Mouse (Mus musculus): ENCODE results near the gene Dnaja2. TPM values are rescaled to one million over a fixed set of nuclear protein-coding genes. Genes with fewer than 3 reads are reported as not detected.

The Dnaja2 gene
- polyA plus RNA-seq, 1 experiment = 199 TPM

DNA sequence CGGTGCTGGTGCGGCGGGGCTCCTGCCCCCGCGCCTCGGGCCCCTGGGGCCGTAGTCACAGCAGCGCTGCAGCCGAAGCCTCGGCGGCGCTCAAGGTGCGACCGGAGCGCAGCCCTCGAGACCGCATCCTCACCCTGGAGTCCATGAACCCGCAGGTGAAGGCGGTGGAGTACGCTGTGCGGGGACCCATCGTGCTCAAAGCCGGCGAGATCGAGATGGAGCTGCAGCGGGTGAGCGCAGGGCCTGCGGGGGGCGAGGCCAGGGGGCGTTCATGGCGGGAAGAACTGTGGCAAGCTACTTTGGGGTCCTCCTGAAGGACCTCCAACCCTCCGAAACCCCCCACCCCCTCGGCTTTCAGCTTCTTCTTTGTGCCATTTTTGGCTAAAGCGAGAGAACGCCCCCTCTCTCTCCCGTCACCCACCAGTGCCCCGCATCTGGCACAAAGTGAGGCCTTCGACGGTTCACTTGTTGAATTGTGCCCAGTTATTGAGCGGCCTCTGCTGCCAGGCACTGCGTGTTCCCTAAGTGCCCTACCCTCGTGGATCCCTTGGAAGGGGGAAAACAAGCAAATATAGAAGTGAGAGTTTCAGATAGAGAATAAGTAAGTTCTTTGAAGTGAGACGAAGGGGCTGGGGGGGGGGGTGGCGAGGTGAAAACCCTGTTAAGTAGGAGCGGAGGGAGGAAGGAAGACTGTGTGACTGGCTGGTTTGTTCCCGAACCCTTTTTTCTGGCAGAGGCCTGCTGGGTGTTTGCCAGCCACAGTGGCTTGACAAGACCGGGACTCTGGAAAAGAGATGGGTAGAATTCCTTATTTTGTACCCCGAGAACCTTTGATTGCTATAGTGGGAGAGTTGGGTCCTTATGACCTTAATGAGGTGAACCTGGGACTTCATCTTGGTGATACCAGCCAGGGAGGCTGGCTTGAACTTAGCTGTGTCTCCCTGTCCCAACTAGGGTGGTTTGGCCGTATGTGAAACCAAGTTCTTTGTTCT is 61.9 kb downstream of the Dnaja2 start:
- H3K4me1 ChIP-seq (ENCODE audit: control insufficient read depth, insufficient read depth, low read length) = no peaks in the 10 kb centered on the region
- TF ChIP-seq POLR2A (IDR thresholded peaks at IDR 0.05; ENCODE audit: low read depth, low read length) (no peak), CTCF (IDR thresholded peaks at IDR 0.05; ENCODE audit: borderline replicate concordance, insufficient read depth, low read length) (no peak)
- no peak overlapping the region for H3K27ac ChIP-seq (ENCODE audit: insufficient read depth, low read length)
- H3K4me3 ChIP-seq (ENCODE audit: insufficient read depth, low read length) = peak overlapping the region; percentile 87

DNA sequence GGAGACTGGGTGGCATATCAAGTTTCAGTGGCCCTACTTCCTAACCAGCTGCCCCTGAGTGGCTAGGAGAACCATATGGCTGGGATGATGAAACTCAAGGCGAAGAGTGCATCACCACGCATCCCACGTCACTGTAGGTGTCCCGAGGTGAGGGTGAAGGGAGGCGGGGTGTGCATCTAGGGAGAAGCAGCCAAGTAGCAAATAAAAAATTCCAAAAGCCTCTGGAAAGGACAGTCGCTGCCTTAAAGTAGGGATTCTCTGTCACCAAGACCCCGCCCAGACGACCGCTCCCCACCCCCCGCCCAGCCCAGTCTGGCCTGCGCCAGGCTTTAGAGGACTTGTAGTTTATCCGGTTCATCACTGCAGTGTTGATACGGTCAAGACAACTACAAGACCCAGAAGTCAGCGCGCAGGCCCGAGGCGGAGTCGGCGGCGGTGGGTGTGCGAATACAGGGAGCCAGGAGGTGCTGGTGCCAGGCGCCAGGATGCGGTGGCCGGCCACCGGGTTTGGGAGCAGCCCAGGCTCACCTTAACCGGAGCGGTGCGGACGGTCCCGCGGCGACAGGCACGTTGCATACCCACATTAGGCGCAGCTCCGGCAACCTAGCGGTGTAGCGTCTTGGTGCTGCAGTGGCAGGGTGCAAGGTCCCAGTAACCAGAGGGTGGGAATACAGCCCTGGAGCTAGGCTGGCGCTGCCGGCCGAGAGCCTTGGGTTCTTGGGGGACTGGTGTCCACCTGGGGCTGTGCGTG is 62.8 kb downstream of the Dnaja2 start, which contains the start of gene Gpt2:
TSS of gene Gpt2 (plus strand) at position 452 of the 751 bp plus-strand sequence.
- H3K4me3 ChIP-seq (ENCODE audit: insufficient read depth, low read length) = peak within 1 kb of the TSS; percentile 87
- H3K27ac ChIP-seq (ENCODE audit: insufficient read depth, low read length) = peak within 1 kb of the TSS; percentile 66
- no peaks in the 10 kb centered on the region for H3K4me1 ChIP-seq (ENCODE audit: control insufficient read depth, insufficient read depth, low read length)
- TF ChIP-seq CTCF (IDR thresholded peaks at IDR 0.05; ENCODE audit: borderline replicate concordance, insufficient read depth, low read length) (no peak), POLR2A (IDR thresholded peaks at IDR 0.05; ENCODE audit: low read depth, low read length) (peak; percentile 91)

DNA sequence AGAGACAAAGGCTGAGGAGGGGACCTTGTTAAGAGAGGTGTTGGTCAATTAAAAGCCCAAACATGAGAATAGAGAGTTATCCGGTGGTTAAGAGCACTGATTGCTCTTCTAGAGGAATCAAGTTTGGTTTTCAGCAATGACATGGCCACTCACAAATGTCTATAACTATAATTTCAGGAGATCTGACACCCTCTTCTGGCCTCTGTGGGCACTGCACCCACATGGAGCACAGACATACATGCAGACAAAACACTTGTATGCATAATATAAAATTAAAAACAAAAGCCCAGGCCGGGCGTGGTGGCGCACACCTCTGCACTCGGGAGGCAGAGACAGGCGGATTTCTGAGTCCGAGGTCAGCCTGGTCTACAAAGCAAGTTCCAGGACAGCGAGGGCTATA is 65.6 kb downstream of the Dnaja2 start:
- TF ChIP-seq POLR2A (IDR thresholded peaks at IDR 0.05; ENCODE audit: low read depth, low read length) (no peak), CTCF (IDR thresholded peaks at IDR 0.05; ENCODE audit: borderline replicate concordance, insufficient read depth, low read length) (no peak)
- Histone ChIP-seq H3K4me1 (ENCODE audit: control insufficient read depth, insufficient read depth, low read length) (no peaks in the 10 kb centered on the region), H3K27ac (ENCODE audit: insufficient read depth, low read length) (no peak overlapping the region), H3K4me3 (ENCODE audit: insufficient read depth, low read length) (no peak overlapping the region)

DNA sequence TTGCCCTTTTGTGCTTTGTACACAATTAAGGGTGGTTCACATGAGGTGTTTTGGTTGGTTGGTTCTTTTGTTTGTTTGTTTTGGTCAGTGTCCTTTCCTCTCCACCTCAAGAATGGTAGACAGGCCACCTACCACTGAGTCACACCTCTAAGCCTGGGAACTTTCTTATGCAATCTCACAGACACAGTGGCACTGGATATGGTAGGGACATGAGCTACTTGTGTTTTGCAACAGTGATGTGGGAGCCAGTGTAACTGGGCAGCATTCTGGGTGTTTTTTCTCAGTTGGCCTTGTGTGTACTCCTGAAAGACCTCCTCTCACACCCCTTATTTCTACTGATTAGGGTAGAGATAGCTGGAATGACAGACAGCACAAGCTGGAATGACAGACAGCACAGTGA is 66.5 kb downstream of the Dnaja2 start:
- H3K4me3 ChIP-seq (ENCODE audit: insufficient read depth, low read length) = no peak overlapping the region
- H3K27ac ChIP-seq (ENCODE audit: insufficient read depth, low read length) = no peak overlapping the region
- no peaks in the 10 kb centered on the region for H3K4me1 ChIP-seq (ENCODE audit: control insufficient read depth, insufficient read depth, low read length)
- TF ChIP-seq POLR2A (IDR thresholded peaks at IDR 0.05; ENCODE audit: low read depth, low read length) (no peak), CTCF (IDR thresholded peaks at IDR 0.05; ENCODE audit: borderline replicate concordance, insufficient read depth, low read length) (no peak)

DNA sequence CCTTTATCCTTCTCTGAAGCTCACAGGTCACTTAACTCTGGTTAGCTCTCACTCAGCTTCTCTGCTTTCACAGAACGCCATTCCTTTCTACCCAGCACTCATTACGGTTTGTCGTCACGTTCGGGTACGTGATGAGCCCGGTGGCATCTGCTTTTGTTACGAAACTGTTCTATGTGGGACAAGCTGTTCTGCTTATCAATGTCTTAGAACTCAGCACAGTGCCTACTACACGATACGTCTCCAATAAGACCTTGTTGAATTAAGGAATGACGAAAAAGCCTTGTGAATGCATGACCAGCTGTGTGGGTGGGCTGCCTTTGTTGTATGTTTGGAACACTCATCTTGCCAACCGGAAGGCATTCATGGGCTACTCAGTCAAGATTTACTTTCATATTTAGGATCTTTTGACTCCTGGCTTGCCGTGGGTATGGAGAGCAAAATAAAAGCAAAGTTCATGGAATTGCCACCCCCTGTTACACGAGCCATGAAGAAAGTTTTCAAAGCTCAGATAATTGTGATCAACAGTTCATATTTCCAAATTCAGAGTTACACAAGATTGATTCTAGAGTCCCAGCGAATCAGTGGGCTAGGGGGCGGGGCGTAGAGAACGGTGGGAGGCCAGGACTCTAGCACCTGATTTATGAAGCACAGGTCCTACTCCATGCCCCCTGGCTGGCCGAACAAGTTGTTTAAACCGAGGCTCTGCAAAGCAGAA is 67.1 kb downstream of the Dnaja2 start:
- TF ChIP-seq POLR2A (IDR thresholded peaks at IDR 0.05; ENCODE audit: low read depth, low read length) (no peak), CTCF (IDR thresholded peaks at IDR 0.05; ENCODE audit: borderline replicate concordance, insufficient read depth, low read length) (no peak)
- Histone ChIP-seq H3K27ac (ENCODE audit: insufficient read depth, low read length) (no peak overlapping the region), H3K4me3 (ENCODE audit: insufficient read depth, low read length) (no peak overlapping the region), H3K4me1 (ENCODE audit: control insufficient read depth, insufficient read depth, low read length) (no peaks in the 10 kb centered on the region)

Other genes with a start within 250 kb of the Dnaja2 start
- 0.32 and 0.37 TPM in 2 replicates for gene Mylk3, start 169.0 kb downstream of the Dnaja2 start, polyA plus RNA-seq (2011; ENCODE audit: insufficient read length, low read depth, missing spikeins)
- gene 4921524J17Rik, start 122.5 kb downstream of the Dnaja2 start, polyA plus RNA-seq (2011; ENCODE audit: insufficient read length, low read depth, missing spikeins) = 54.5 and 62.5 TPM in 2 replicates
- gene Gpt2, start 62.8 kb downstream of the Dnaja2 start, polyA plus RNA-seq (2011; ENCODE audit: insufficient read length, low read depth, missing spikeins) = 36.9 and 49.3 TPM in 2 replicates
- gene Neto2, start 145.6 kb upstream of the Dnaja2 start, polyA plus RNA-seq (2011; ENCODE audit: insufficient read length, low read depth, missing spikeins) = 10.4 and 16.1 TPM in 2 replicates